Mouse (Mus musculus): ENCODE measurements around the gene B4galt5.

DNA sequence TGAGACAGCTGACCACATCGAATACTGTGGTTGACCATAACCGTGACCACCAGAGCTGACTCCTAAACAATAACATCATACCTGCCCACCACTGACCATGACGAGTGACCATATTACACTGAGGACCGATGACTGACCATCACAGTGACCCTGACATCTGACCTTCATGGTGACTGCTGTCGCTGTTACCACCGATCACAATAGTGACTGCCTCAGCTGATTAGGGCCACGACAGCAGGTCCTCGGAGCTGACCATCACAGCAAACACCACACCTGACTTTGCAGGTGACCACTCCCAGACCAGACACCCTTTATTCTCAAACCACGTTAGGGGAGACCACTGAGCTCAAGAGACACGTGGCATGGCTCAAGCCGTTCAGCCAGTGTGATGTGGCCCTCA is 57.3 kb downstream of the B4galt5 start:
- no peak for TF ChIP-seq CTCF (IDR thresholded peaks at IDR 0.05; ENCODE audit: low read depth)
- no peak for TF ChIP-seq EP300 (IDR thresholded peaks at IDR 0.05; ENCODE audit: low read depth)

Measured in liver, postnatal 0 days (tissue).